Mouse (Mus musculus): ENCODE data around the gene 1110032A03Rik.

GRCm38 (mm10) chr9:50721061-50721460 is 54.3 kb downstream of the 1110032A03Rik start:
- TF ChIP-seq POLR2A (IDR thresholded peaks at IDR 0.05; ENCODE audit: insufficient read depth, low read depth, low read length) (no peak), CTCF (IDR thresholded peaks at IDR 0.05; ENCODE audit: insufficient read depth, low read depth, low read length) (no peak)

All from olfactory bulb, adult 2 months (tissue).